Mouse (Mus musculus) liver (tissue): ENCODE measurements around the gene Zfp607b.
A peak's percentile ranks its signal among the peaks of the same experiment; 100 is the strongest.

Experiments used
- DNase-seq: peaks from one replicate; pipeline ENCODE4 v3.0.0-alpha.2; 2020; ENCODE audit warnings: mixed read lengths

The Zfp607b gene

GRCm38 (mm10) chr7:27685681-27686080 is 3.5 kb upstream of the Zfp607b start:
- DNase-seq, result no peak

- DNase-seq, result no peak
These were observed 2.1 kb upstream of the Zfp607b start for GRCm38 (mm10) chr7:27687043-27687442.

GRCm38 (mm10) chr7:27687836-27688235 is 1.3 kb upstream of the Zfp607b start:
- no peak for DNase-seq

- DNase-seq, result no peak
These were observed 823 bp upstream of the Zfp607b start for GRCm38 (mm10) chr7:27688246-27688788.

GRCm38 (mm10) chr7:27691076-27691475 is 1.9 kb downstream of the Zfp607b start:
- peak; percentile 43 for DNase-seq

GRCm38 (mm10) chr7:27696711-27697110 is 7.6 kb downstream of the Zfp607b start:
- DNase-seq, result no peak

GRCm38 (mm10) chr7:27710402-27710801 is 21.3 kb downstream of the Zfp607b start:
- DNase-seq, result no peak

- DNase-seq, result no peak
These were observed 32.8 kb downstream of the Zfp607b start for GRCm38 (mm10) chr7:27721951-27722350.

GRCm38 (mm10) chr7:27725566-27726538 is 36.7 kb downstream of the Zfp607b start:
- peak; percentile 31 for DNase-seq

- DNase-seq, result no peak
These were observed 38.3 kb downstream of the Zfp607b start for GRCm38 (mm10) chr7:27727471-27727870.

GRCm38 (mm10) chr7:27731281-27731883 is 42.2 kb downstream of the Zfp607b start, which contains the start of gene Zfp60:
Zfp60 (plus strand) TSS chr7:27731389.
- DNase-seq, result peak; percentile 81

GRCm38 (mm10) chr7:27731946-27732345 is 42.8 kb downstream of the Zfp607b start:
- DNase-seq, result no peak

GRCm38 (mm10) chr7:27732508-27732907 is 43.4 kb downstream of the Zfp607b start:
- no peak for DNase-seq

GRCm38 (mm10) chr7:27735457-27735856 is 46.3 kb downstream of the Zfp607b start:
- no peak for DNase-seq
